Mouse (Mus musculus) Patski (cell line): ENCODE measurements around the gene Foxa3. TPM values are rescaled to one million over a fixed set of nuclear protein-coding genes. Genes with fewer than 3 reads are reported as not detected.

Experiments used
- ATAC-seq: fragments of 100-300 bp; one replicate; pipeline ENCODE4 v1.8.0; 2021
- CTCF ChIA-PET: fragments of 350-600 bp; sonication (Branson Sonifier 250); formaldehyde crosslinking; loops from one replicate; lab custom pipeline; 2022; ENCODE audit warnings: inconsistent platforms; lab: Charles Lee
- POLR2A ChIA-PET: fragments of 350-600 bp; sonication (Branson Sonifier 250); formaldehyde crosslinking; loops from one replicate; lab custom pipeline; 2022; ENCODE audit warnings: antibody characterized with exemption, inconsistent platforms; lab: Charles Lee
- DNase-seq: peaks from one replicate; pipeline ENCODE4 v3.0.0-alpha.2; 2011; ENCODE audit warnings: low read depth, low spot score
- H3K27me3 ChIP-seq: fragments of 371-371 bp; one replicate; pipeline ENCODE4 v1.5.1; 2021
- CTCF ChIP-seq: fragments of 100-300 bp; IDR thresholded peaks from one replicate; pipeline ENCODE4 v1.5.1; 2021
- in situ Hi-C: fragments of 300-500 bp; cut with MboI; formaldehyde crosslinking; loops from 3 replicates; pipeline ENCODE4 v1.11.1; 2018; ENCODE audit warnings: low pct_unique_long_range_greater_than_20kb, mixed read lengths
- polyA plus RNA-seq: library from polyadenylated mRNA; unstranded; gene quantifications from one replicate; pipeline ENCODE4 v1.2.3, GENCODE M21; 2021

Gene Foxa3
- polyA plus RNA-seq, 1 experiment from 2014 or later = 0.09 TPM

DNA sequence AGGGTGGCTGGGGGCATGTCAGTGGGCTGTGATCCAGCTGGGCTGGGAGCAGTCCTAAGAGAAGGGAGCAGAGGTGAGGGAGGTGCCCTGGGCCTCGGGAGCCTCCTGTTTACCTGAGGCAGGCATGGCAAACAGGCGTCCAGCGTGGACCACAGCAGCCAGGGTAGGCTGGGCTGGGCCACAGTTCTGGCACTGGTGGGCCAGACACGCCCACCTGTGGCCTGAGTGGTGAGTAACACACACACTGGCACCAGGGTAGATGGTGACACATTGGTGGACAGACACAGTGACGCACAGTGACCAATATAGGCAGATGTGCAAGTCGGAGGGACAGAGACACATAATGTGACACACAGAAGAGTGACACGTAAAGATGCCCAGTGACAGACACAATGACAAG is 12.8 kb downstream of the Foxa3 start:
- ChIA-PET CTCF (interaction anchor here (1.5 kb wide), 1 partner anchor 12 kb away, joined by 3 read pairs; no protein-coding TSS in a partner anchor), POLR2A (no interaction called here)
- DNase-seq (no peak), ATAC-seq (no peak)
- H3K27me3 ChIP-seq = no peaks in the 10 kb centered on the region
- no peak for TF ChIP-seq CTCF
- in situ Hi-C loops = no loop called here

DNA sequence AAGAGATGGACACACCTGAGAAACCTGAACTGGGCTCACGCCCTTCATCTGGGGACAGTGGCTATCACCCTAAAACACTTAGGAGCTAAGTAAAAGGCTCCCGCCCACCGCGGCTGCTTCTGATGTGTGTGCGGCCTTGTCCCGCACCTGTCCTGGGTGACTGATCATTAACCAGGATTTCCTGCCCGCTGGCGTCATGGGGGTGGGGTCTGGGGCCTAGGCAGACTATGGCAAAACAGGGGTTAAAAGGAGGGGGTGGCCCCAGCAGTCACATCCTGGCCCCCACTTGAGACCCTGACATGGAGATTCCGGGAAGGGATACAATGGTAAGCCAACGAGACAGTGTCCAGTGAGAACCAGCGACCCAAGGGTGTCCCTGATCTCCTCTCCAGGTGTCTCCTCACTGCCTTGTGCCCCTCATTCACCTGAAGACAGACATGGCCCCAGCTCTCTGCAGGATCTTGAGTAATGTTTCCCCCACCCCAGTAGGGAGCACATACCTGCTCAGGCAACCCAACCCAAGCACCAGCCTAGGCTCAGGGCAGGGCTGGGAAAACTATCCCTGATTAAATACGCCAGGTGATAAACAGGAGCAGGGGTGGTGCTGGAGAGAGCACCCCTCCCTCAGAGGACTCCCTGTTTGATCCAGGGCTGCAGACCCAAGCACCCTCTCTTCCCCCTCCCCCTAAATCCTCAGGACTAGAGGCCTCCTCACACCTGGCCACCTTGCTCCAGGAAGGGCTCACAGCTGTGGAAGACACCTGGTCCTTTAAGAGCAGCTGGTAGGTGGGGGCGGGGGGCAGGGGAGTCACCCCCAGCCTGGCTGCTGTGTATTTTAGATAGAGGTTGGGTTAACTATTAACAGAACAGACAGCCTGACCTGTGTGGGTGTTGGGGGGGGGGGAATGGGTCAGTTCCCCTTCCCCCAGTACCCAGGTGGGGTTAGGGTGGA is 16.0 kb downstream of the Foxa3 start:
- no peak for DNase-seq
- no peak for TF ChIP-seq CTCF
- POLR2A ChIA-PET = interaction anchor here (0.6 kb wide), 1 partner anchor 33 kb away, joined by 3 read pairs; no protein-coding TSS in a partner anchor
- CTCF ChIA-PET = interaction anchor here (0.9 to 2.8 kb wide), 3 partner anchors 13 to 18 kb away, joined by 5 to 17 read pairs (median 6); partner anchors contain the start of genes Foxa3 and Sympk
- ATAC-seq = no peak
- in situ Hi-C loops = no loop called here
- H3K27me3 ChIP-seq = no peaks in the 10 kb centered on the region

DNA sequence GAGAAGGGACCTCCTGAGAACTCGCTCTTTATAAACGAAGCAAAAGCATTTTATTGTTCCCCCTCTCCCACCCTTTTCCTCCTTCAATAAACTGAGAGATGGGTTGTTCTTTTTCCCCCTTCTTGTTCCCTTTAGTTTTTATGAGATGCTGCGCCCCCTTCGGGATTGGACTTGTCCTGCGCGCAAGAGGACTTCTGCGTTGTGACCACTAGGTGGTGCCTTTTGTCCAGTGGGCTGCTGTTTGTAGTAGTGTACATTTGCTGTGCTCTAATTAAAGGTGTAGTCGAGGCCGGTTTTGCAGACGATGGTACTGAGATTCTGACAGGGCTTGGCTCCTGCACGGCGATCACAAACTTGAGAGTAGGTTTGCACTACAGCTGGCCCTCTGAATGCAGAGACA is 16.9 kb downstream of the Foxa3 start:
- CTCF ChIA-PET = interaction anchor here (0.9 to 2.8 kb wide), 3 partner anchors 13 to 19 kb away, joined by 5 to 17 read pairs (median 6); partner anchors contain the start of genes Foxa3 and Sympk
- POLR2A ChIA-PET = no interaction called here
- ATAC-seq (peak; percentile 29), DNase-seq (no peak)
- TF ChIP-seq CTCF = no peak
- in situ Hi-C loops = no loop called here
- no peaks in the 10 kb centered on the region for H3K27me3 ChIP-seq

DNA sequence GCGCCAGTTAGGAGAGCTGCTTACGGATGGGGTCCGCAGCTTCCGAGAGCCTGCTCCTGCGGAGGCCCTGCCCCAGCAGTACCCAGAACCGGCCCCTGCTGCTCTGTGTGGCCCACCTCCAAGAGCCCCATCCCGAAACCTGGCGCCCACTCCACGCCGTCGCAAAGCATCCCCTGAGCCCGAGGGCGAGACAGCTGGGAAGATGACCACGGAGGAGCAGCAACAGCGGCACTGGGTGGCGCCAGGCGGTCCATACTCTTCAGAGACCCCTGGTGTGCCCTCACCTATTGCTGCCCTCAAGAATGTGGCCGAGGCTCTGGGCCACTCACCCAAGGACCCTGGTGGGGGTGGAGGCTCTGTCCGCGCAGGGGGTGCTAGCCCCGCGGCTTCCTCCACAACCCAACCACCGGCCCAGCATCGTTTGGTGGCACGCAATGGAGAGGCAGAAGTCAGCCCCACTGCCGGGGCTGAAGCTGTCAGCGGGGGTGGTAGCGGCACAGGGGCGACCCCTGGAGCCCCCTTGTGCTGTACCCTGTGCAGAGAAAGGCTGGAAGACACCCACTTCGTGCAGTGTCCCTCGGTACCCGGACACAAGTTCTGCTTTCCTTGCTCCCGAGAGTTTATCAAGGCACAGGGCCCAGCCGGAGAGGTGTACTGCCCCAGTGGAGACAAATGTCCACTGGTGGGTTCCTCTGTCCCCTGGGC is 17.8 kb downstream of the Foxa3 start:
- ChIA-PET POLR2A (interaction anchor here (0.6 kb wide), 1 partner anchor 111 kb away, joined by 6 read pairs; no protein-coding TSS in a partner anchor), CTCF (interaction anchor here (0.7 to 2.8 kb wide), 5 partner anchors 14 to 113 kb away, joined by 3 to 17 read pairs (median 4); partner anchors contain the start of genes Foxa3 and Sympk)
- TF ChIP-seq CTCF = no peak
- DNase-seq = no peak
- no peaks in the 10 kb centered on the region for H3K27me3 ChIP-seq
- in situ Hi-C loops = no loop called here
- ATAC-seq = no peak

DNA sequence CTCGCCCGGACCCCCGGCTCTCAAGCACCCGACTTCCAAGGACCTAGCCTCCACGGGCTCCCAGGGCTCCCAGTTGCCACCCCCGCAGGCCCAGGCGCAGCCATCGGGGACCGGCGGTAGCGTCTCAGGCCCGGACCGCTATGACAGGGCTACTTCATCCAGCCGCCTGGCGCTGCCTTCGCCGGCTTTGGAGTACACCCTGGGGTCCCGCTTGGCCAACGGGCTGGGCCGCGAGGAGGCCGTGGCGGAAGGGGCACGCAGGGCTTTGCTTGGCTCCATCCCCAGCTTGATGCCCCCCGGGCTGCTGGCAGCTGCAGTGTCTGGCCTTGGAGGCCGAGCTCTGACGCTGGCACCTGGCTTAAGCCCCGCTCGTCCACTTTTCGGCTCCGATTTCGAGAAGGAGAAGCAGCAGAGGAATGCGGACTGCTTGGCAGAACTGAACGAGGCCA is 18.7 kb downstream of the Foxa3 start:
- in situ Hi-C loops = no loop called here
- POLR2A ChIA-PET = no interaction called here

DNA sequence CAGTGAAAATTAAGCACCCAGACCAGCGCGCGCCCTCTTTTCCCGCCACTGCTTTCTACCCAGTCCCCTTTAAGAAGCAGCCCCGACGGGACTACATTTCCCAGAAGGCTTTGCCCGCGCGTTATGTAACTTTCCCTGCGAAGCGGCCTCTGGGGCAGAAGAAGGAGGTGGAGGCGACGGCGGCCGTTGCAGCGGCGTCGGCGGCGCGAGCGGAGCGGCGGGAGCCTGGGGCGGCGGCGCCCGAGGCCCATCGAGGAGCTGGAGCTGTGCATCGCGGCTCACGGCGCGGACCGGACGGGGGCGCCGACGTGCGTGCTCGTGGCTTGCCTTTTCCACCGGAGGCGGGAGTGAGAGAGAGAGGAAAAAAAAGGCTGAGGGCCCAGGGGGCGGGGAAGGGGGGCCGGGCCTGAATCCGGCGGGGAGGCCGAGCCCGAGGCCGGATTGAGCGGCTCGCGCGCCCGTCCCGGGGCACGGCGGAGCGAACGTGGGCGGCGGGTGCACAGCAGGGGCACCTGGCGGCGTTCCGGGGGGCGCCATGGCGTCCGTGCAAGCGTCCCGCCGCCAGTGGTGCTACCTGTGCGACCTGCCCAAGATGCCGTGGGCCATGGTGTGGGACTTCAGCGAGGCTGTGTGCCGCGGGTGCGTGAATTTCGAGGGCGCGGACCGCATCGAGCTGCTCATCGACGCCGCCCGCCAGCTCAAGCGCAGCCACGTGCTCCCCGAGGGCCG is 19.3 kb downstream of the Foxa3 start, which contains the start of gene Irf2bp1:
Irf2bp1 (plus strand) TSS at position 143 of the 729 bp plus-strand sequence.
- ChIA-PET CTCF (interaction anchor here (1.1 to 1.3 kb wide), 2 partner anchors 24 to 111 kb away, joined by 3 to 4 read pairs; no protein-coding TSS in a partner anchor), POLR2A (interaction anchor here (1.6 kb wide), 1 partner anchor 13 kb away, joined by 5 read pairs; the partner anchor contains the start of gene Mypop)
- DNase-seq = no peak
- no peaks in the 10 kb centered on the region for H3K27me3 ChIP-seq
- peak; percentile 34 for ATAC-seq
- no peak for TF ChIP-seq CTCF
- in situ Hi-C loops = no loop called here

More for the DNA sequence above, 18.7 kb downstream of the Foxa3 start:
- DNase-seq (no peak), ATAC-seq (peak; percentile 1)
- CTCF ChIA-PET = interaction anchor here (0.7 to 1.3 kb wide), 3 partner anchors 24 to 112 kb away, joined by 3 to 4 read pairs (median 3); no protein-coding TSS in a partner anchor
- no peaks in the 10 kb centered on the region for H3K27me3 ChIP-seq
- no peak for TF ChIP-seq CTCF

DNA sequence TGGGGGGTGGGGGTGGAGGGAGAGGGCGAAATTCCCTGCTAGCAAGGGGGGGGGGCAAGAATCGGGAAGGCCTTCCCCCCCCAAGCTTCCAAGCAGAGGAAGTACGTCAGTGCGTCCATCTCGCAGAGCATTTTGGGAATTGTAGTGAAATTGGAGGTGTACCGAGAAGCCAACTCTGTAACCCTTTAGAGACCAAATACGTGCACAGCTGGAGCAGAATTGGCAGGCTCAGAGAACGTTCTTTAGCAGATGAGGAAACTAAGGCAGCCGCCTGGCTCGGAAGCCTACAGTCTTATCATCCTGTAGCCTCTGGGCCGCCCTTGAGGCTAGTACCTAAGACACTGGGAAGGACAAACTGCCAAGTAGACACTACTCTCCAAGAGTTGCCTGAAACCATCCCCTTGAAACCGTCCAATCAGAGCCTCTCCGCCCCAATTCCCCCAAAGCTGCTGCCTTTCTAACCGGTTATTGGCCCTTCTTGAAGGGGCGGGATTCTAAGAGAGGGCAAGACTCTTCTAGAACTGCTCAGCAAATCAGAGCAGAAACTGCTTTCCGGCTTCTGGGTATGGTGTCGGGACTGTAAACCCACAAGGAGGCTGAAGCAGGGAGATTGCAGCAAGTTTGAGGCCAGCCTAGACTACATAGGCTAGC is 20.4 kb downstream of the Foxa3 start:
- no peaks in the 10 kb centered on the region for H3K27me3 ChIP-seq
- no peak for TF ChIP-seq CTCF
- CTCF ChIA-PET = no interaction called here
- DNase-seq = peak; percentile 74
- in situ Hi-C loops = no loop called here
- peak; percentile 79 for ATAC-seq
- POLR2A ChIA-PET = interaction anchor here (0.6 to 1.6 kb wide), 5 partner anchors 12 to 93 kb away, joined by 3 to 5 read pairs (median 4); partner anchors contain the start of genes Foxa3 and Mypop

DNA sequence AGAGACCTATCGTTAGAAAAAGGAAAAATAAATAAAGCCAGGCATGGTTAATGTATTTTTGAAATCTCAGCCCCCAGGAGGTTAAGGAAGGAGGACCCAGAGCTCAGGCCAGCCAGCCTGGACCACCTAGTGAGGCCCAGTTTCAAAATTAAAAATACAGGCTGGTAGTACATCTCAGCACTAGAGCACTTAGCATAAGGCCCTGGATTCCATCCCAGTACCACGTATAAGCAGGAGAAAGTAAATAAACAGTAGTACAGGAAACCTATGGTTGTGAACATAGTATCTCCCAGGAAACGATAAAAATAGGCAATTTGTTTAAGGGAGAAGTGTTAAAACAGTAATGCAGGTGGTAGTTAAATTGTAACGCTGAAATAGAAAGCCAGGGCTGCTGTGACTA is 21.2 kb downstream of the Foxa3 start:
- in situ Hi-C loops = no loop called here
- ATAC-seq (no peak), DNase-seq (no peak)
- no peak for TF ChIP-seq CTCF
- CTCF ChIA-PET = no interaction called here
- H3K27me3 ChIP-seq = no peaks in the 10 kb centered on the region
- POLR2A ChIA-PET = interaction anchor here (0.9 to 1.6 kb wide), 3 partner anchors 11 to 93 kb away, joined by 3 to 5 read pairs (median 5); partner anchors contain the start of genes Foxa3 and Mypop

DNA sequence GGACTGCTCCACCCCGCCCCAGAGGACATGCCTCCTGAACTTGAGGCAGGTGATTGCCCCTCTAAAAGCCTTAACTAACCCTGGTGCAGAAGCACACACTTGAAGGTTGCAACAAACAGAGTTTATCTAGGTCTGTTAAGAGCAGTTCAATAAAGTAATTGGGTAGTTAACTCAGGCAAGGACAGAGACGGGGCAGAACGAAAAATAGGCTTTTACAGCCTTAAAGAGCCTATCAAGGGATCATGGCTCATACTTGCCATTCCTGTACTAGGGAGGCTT is 21.6 kb downstream of the Foxa3 start:
- ChIA-PET CTCF (no interaction called here), POLR2A (no interaction called here)
- ATAC-seq = no peak
- DNase-seq = no peak
- in situ Hi-C loops = no loop called here
- TF ChIP-seq CTCF = no peak
- H3K27me3 ChIP-seq = no peaks in the 10 kb centered on the region
